Mouse (Mus musculus) thymus, adult 2 months (tissue): Measurements from ENCODE around the gene Gatb.

Experiments used
- CTCF ChIP-seq: fragments of 200-500 bp; IDR thresholded peaks from 2 replicates; pipeline ENCODE4 v1.5.1; 2012; ENCODE audit warnings: mild to moderate bottlenecking, control low read depth, low read length, moderate library complexity, borderline replicate concordance; ENCODE audit not compliant: control insufficient read depth, poor library complexity, insufficient read depth; ENCODE audit errors: extremely low read depth
- POLR2A ChIP-seq: fragments of 200-500 bp; IDR thresholded peaks from 2 replicates; pipeline ENCODE4 v1.6.1; 2012; ENCODE audit warnings: mild to moderate bottlenecking, low read length, control low read depth, moderate library complexity; ENCODE audit not compliant: control insufficient read depth, poor library complexity, insufficient read depth; ENCODE audit errors: extremely low read depth

- TF ChIP-seq POLR2A (no peak), CTCF (no peak)
These were observed 18.1 kb downstream of the Gatb start for GRCm38 (mm10) chr3:85592067-85592466.
